Mouse (Mus musculus) kidney, adult 2 months (tissue): Measurements from ENCODE around the gene Smg7.

ENCODE experiments used
- CTCF ChIP-seq: fragments of 200-500 bp; conservative IDR thresholded peaks from 2 replicates; pipeline ENCODE4 v1.5.1; 2011; ENCODE audit warnings: low read depth, mild to moderate bottlenecking, control low read depth, low read length, moderate library complexity, mixed read lengths; ENCODE audit not compliant: insufficient read depth, insufficient read length
- POLR2A ChIP-seq: fragments of 200-500 bp; IDR thresholded peaks from one replicate; pipeline ENCODE4 v1.6.1; 2011; ENCODE audit warnings: low read depth, low read length, control low read depth

- TF ChIP-seq POLR2A (no peak), CTCF (no peak)
These were observed 102.5 kb downstream of the Smg7 start, which contains the start of gene Ncf2 for GRCm38 (mm10) chr1:152799897-152800296.
